Mouse (Mus musculus) liver, embryonic 16.5 days (tissue): ENCODE results near the gene Olr1. TPM values are rescaled to one million over a fixed set of nuclear protein-coding genes. Genes with fewer than 3 reads are reported as not detected.
"Not testable (repeated sequence)": the region's sequence is repeated elsewhere in the genome, so short reads cannot be mapped to it uniquely, and the experiment has no call there.

Experiments used
- ATAC-seq: fragments of 200-750 bp; cut with Nextera tagmentation; 2 replicates; pipeline ENCODE4 v1.8.0; 2017; ENCODE audit warnings: low read depth, mild to moderate bottlenecking, moderate number of reproducible peaks, moderate library complexity
- H3K27ac ChIP-seq: fragments of 300-500 bp; sonication (generic); 2 replicates; pipeline ENCODE4 v1.5.1; 2014; ENCODE audit warnings: mild to moderate bottlenecking, low read length
- H3K27me3 ChIP-seq: fragments of 300-500 bp; sonication (generic); 2 replicates; pipeline ENCODE4 v1.6.1; 2014; ENCODE audit warnings: low read depth, low read length, mixed read lengths; ENCODE audit not compliant: control insufficient read depth, insufficient read depth
- H3K36me3 ChIP-seq: fragments of 300-500 bp; sonication (generic); 2 replicates; pipeline ENCODE4 v1.6.1; 2014; ENCODE audit warnings: mild to moderate bottlenecking; ENCODE audit not compliant: control insufficient read depth, insufficient read depth
- H3K4me1 ChIP-seq: fragments of 300-500 bp; sonication (generic); 2 replicates; pipeline ENCODE4 v1.6.1; 2014; ENCODE audit warnings: low read depth, low read length, mixed read lengths; ENCODE audit not compliant: control insufficient read depth
- H3K4me2 ChIP-seq: fragments of 300-500 bp; sonication (generic); 2 replicates; pipeline ENCODE4 v1.6.1; 2014; ENCODE audit warnings: low read depth, low read length, mixed read lengths
- H3K4me3 ChIP-seq: fragments of 300-500 bp; sonication (generic); 2 replicates; pipeline ENCODE4 v1.5.1; 2014; ENCODE audit warnings: low read depth, mild to moderate bottlenecking, low read length
- H3K9ac ChIP-seq: fragments of 300-500 bp; sonication (generic); 2 replicates; pipeline ENCODE4 v1.6.1; 2014; ENCODE audit warnings: low read depth, low read length
- H3K9me3 ChIP-seq: fragments of 300-500 bp; sonication (generic); replicated peaks from 2 replicates; pipeline ENCODE4 v1.6.1; 2016; ENCODE audit warnings: low read length; ENCODE audit not compliant: control insufficient read depth
- WGBS: fragments of 180-500 bp; shearing (Covaris S2); extraction: QIAGEN DNeasy Blood & Tissue Kit; methylation state at CpG from one replicate; pipeline ENCODE4 v1.1.7; 2014; ENCODE audit not compliant: insufficient replicate concordance; 5-methylcytosine and 5-hydroxymethylcytosine counted together
- polyA plus RNA-seq: library from polyadenylated mRNA; unstranded; fragments of >200 nt; fragmentation: Nextera tagmentation; extraction: Ambion mirVana; gene quantifications from 2 replicates; pipeline ENCODE4 v1.2.1, GENCODE M21; 2015

Gene Olr1
- polyA plus RNA-seq, 1 experiment from 2014 or later = 1.3 TPM

DNA sequence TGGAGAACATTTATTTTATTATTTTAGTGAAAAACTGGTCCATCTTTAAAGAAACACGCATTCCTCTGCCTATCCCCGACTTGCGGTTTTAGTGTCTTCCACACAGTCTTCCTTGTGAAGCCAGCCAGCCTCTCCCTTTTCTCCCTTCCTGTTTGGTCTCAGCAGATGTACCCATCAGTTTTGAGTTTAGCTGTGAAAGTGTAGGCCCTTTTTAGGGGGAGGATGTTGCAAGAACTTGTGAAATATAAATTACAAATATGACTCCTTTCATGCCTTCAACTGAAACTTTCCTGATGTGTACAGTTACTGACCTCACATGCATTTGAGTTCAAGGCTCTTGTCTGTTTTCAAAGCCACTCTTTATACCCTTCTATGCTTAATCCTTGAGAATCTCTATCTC lies 8.1 kb upstream of the Olr1 start:
- no peaks in the 10 kb centered on the region for H3K9me3 ChIP-seq
- ATAC-seq = no peak
- WGBS = 80% methylated on average over 3 of the region's 3 CpGs
- no peak overlapping the region for H3K4me2 ChIP-seq
- H3K9ac ChIP-seq = no peak overlapping the region
- no peak overlapping the region for H3K27ac ChIP-seq
- no peaks in the 10 kb centered on the region for H3K36me3 ChIP-seq
- H3K4me3 ChIP-seq = no peak overlapping the region
- no peaks in the 10 kb centered on the region for H3K4me1 ChIP-seq
- H3K27me3 ChIP-seq = no peaks in the 10 kb centered on the region

GRCm38 (mm10) chr6:129514376-129514775 lies 7.4 kb upstream of the Olr1 start:
- no peak overlapping the region for H3K4me2 ChIP-seq
- no peaks in the 10 kb centered on the region for H3K27me3 ChIP-seq
- H3K4me1 ChIP-seq = no peaks in the 10 kb centered on the region
- whole genome bisulfite sequencing = 47% methylated on average over 2 of the region's 2 CpGs
- no peak for ATAC-seq
- no peak overlapping the region for H3K27ac ChIP-seq
- H3K36me3 ChIP-seq = no peaks in the 10 kb centered on the region
- no peaks in the 10 kb centered on the region for H3K9me3 ChIP-seq
- H3K4me3 ChIP-seq = no peak overlapping the region
- no peak overlapping the region for H3K9ac ChIP-seq

DNA sequence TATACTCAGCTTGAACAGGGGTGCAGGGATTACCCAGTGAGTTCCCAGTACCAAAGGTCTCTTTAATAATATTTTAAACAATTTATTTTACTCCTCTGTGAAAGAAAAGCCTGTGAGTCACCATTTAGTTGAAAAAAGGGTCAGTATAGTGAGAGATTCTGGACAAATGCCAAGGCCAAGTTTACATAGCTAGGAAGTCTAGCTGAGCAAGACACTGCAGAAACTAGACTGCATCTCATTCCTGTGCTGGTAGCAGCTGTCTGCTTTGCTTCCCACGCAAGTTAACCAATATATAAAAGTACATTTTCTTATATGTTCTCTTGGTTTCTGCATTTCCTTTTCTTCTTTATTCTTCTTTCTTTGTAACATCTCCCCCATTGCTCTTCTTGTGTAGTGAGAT lies 6.4 kb upstream of the Olr1 start:
- no peak overlapping the region for H3K4me3 ChIP-seq
- no peak overlapping the region for H3K4me2 ChIP-seq
- H3K36me3 ChIP-seq = no peaks in the 10 kb centered on the region
- no peak overlapping the region for H3K9ac ChIP-seq
- H3K27me3 ChIP-seq = no peaks in the 10 kb centered on the region
- WGBS = 56% methylated on average over 1 of the region's 1 CpGs
- ATAC-seq = no peak
- no peak overlapping the region for H3K27ac ChIP-seq
- H3K4me1 ChIP-seq = no peaks in the 10 kb centered on the region
- H3K9me3 ChIP-seq = no peaks in the 10 kb centered on the region

DNA sequence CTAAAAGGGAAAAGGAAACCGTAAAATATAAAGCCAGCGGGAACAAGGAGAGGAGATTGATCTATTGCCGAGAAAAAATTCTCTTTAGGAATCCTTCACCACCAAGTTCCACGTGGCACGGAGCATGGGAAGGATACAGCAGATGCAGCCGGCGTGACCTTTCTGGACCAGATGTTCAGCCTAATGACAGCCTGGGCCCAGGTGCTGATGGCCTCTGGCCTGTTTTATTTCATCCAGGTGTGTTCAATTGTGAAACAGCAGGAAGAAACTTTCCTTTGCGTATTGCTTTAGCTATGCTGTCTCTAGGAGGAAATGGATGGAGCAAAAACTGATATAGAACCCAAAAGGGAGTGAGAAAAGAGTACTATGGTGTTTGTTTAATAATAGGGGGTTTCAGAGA lies 5.9 kb upstream of the Olr1 start:
- Histone ChIP-seq H3K36me3 (no peaks in the 10 kb centered on the region), H3K27ac (no peak overlapping the region), H3K27me3 (no peaks in the 10 kb centered on the region), H3K4me1 (no peaks in the 10 kb centered on the region), H3K9me3 (no peaks in the 10 kb centered on the region), H3K4me3 (no peak overlapping the region), H3K9ac (no peak overlapping the region), H3K4me2 (no peak overlapping the region)
- 41% methylated on average over 8 of the region's 8 CpGs for WGBS
- ATAC-seq = no peak

DNA sequence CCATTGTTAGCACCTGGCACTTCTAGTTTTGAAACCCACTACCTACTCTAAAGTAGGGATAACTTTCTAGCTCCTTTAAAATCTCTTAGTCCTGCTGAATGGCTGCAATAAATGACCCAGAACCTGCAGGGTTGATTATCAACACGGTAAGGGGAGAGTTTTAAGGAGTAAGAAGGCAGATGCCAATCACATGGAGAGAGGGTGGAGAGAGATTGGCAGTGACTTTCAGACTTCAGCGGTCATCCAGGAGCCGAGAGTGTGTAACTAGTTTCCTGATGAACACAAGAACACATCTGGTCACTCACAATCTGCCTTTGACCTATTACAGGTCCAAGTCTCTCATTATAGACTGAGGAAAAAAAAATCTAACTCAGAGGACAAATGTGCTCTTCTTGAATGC lies 5.4 kb upstream of the Olr1 start, which contains the start of gene Tmem52b:
Tmem52b (plus strand) TSS at position 189 of the 400 bp plus-strand sequence.
- H3K4me3 ChIP-seq = no peak within 1 kb of the TSS
- no peak within 1 kb of the TSS for H3K27ac ChIP-seq
- no peaks in the 10 kb centered on the region for H3K4me1 ChIP-seq
- H3K9me3 ChIP-seq = no peaks in the 10 kb centered on the region
- WGBS = 40% methylated on average over 3 of the region's 3 CpGs
- ATAC-seq = no peak
- no peaks in the 10 kb centered on the region for H3K27me3 ChIP-seq
- no peak within 1 kb of the TSS for H3K9ac ChIP-seq
- H3K36me3 ChIP-seq = no peaks in the 10 kb centered on the region
- no peak within 1 kb of the TSS for H3K4me2 ChIP-seq

GRCm38 (mm10) chr6:129510120-129510911 lies 3.4 kb upstream of the Olr1 start:
- 56% methylated on average over 6 of the region's 6 CpGs for WGBS
- no peak overlapping the region for H3K27ac ChIP-seq
- peak; percentile 81 for ATAC-seq
- no peaks in the 10 kb centered on the region for H3K27me3 ChIP-seq
- no peaks in the 10 kb centered on the region for H3K4me1 ChIP-seq
- no peaks in the 10 kb centered on the region for H3K9me3 ChIP-seq
- H3K36me3 ChIP-seq = no peaks in the 10 kb centered on the region
- no peak overlapping the region for H3K4me2 ChIP-seq
- no peak overlapping the region for H3K9ac ChIP-seq
- no peak overlapping the region for H3K4me3 ChIP-seq

DNA sequence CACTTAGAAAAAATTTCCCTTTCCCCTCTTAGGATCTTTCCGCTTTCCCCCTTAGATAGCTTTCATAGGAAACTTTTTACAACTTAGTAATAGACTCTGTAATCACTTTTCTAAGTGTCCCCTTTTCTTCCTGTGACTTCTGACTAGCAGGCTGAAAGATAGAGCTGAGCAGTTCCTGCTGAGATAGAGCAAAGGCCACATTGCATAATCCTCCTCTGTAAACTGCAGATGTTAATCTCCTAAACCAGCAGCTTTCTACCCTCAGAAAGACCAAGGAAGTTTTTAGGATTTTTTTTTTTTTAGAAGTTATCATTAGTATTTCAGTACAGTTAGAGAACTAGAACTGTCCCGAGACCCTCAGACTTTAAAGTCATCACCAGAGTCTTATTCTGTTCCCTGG lies 3.5 kb downstream of the Olr1 start:
- no peaks in the 10 kb centered on the region for H3K36me3 ChIP-seq
- H3K4me1 ChIP-seq = no peaks in the 10 kb centered on the region
- H3K9ac ChIP-seq = no peak overlapping the region
- H3K4me2 ChIP-seq = no peak overlapping the region
- H3K27ac ChIP-seq = no peak overlapping the region
- no peak for ATAC-seq
- 48% methylated on average over 2 of the region's 2 CpGs for WGBS
- no peaks in the 10 kb centered on the region for H3K9me3 ChIP-seq
- no peaks in the 10 kb centered on the region for H3K27me3 ChIP-seq
- H3K4me3 ChIP-seq = no peak overlapping the region

DNA sequence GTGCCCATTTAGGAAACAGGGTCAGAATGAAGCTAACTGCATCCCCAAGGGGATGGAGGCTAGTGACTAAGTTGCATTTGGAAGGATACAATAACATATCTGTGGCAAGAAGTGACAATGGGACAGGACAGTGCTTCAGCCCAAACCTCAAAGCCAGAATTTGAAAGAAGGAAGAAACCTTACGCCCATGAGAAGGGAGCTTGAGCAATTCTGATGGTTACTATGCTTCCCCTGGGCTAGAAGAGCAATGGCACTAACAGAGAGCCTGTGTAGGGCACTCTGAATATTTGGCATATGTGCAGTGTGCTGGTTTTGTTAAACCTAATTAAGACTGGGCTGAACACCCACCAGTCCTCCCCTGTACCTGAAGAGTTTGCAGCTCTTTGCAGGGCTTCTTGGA lies 7.4 kb downstream of the Olr1 start:
- WGBS = 38% methylated on average over 1 of the region's 1 CpGs
- H3K27me3 ChIP-seq, H3K27ac ChIP-seq, H3K9ac ChIP-seq, H3K36me3 ChIP-seq, H3K4me1 ChIP-seq, H3K4me2 ChIP-seq, H3K9me3 ChIP-seq, H3K4me3 ChIP-seq, ATAC-seq: not testable (repeated sequence)

DNA sequence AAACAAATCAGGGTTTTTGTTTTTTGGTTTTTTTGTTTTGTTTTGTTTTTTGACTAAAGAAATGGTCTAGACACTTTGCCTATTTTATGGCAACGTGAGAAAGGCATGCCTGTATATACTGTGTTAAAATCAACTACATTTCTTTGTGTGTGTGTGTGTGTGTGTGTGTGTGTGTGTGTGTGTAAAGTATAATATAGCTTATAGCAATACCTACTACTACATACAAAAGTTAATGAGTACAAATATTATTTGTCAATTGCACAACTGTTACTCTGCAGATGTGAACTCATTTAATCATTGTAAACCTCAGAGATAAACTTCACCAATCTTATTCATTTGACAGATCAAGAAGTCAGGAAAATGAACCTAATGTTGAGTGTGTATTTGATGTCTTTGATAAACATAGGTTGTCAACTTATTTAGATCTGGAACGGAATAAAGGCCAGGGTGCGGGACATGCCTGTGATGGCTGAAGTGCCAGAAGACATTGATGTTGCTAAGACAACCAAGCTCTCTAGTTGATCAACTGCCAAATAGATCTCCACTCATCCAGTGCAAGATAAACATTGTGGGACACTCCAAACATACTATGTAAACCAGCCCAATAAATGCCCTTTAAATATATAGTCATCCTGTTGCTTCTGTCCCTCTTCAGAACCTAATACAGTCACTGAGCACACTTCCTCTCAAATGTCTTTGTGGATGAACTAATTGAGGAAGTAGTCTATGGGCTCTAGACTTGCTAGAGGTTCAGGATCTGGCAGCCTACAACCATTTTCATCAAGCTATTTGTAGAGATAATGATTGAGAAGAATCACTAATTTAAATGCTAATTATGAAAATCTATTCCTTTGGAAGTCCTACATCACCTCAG lies 9.4 kb downstream of the Olr1 start:
- Histone ChIP-seq H3K27ac (no peak overlapping the region), H3K27me3 (no peaks in the 10 kb centered on the region), H3K4me1 (no peaks in the 10 kb centered on the region), H3K9ac (no peak overlapping the region), H3K4me2 (no peak overlapping the region), H3K9me3 (no peaks in the 10 kb centered on the region), H3K4me3 (no peak overlapping the region), H3K36me3 (no peaks in the 10 kb centered on the region)
- ATAC-seq = no peak
- WGBS = 69% methylated on average over 3 of the region's 3 CpGs
